Mouse (Mus musculus) naive thymus-derived CD4-positive, alpha-beta T cell, adult 2 months (primary cell): ENCODE measurements at regions not wholly inside any gene's neighbourhood (a gene's known extent, or its start where the extent isn't known, plus 50 kb on each side); places are given as distances from the start of the nearest gene placed in this dataset.

Source experiments
- DNase-seq: peaks from one replicate; pipeline ENCODE4 v3.0.0-alpha.2; 2011; ENCODE audit warnings: low read depth

DNA sequence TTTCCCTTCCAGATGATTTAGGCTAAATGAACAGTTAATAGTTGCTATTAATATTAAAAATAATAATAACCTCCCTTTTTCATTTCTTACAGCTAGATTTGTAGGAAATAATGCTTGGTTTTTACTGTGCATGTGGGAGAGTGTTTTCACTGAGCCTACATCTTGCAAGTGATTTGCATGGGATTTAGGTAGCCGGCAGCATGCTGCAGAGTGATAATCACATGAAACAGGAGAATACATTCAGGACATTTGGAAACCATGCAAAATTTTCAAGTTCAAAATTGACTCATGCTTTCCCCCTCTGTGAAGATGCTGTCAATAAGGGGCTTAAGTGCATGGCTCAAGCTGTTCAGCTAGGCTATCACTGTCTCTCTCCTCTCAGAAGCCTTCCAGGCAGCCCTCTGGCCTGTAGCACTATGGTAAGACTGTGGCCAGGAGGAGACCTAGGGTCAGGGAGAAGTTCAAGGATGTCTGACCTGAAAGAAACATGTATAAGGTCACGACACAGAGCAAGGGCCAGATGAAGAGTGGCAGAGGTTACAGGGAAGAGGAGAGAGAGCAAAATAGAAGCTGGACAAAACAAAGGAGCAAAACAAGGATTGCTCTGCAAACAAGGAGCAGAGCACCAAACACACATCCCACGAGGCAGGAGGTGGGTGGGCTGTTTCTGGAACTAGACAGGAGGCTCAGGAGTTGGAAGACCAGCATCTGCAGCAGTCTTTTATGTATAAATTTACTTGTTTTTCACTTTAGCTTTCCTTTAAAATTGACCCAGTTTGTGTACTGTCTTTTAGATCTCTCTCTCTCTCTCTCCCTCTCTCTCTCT, 177.5 kb downstream of the Tmem161b start:
- no peak for DNase-seq

DNA sequence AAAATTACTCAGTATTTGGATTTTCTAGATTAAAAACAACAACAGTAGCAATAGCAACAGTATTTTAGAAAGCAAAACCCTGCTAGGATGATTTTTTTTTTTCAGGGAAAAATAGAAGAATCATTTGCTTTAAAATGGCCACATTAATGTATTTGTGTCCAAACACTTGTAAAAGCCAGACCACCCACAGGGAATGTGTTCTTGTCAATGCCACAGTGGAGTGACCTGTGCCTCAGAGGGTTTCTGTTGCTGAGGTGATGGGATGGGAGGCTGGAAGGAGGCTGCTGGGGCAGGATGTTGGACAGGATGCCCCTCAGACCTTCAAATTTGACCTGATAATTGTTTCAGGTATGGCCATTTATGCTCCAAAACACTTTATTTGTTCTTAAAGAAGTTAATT, 178.9 kb downstream of the Tmem161b start:
- no peak for DNase-seq

DNA sequence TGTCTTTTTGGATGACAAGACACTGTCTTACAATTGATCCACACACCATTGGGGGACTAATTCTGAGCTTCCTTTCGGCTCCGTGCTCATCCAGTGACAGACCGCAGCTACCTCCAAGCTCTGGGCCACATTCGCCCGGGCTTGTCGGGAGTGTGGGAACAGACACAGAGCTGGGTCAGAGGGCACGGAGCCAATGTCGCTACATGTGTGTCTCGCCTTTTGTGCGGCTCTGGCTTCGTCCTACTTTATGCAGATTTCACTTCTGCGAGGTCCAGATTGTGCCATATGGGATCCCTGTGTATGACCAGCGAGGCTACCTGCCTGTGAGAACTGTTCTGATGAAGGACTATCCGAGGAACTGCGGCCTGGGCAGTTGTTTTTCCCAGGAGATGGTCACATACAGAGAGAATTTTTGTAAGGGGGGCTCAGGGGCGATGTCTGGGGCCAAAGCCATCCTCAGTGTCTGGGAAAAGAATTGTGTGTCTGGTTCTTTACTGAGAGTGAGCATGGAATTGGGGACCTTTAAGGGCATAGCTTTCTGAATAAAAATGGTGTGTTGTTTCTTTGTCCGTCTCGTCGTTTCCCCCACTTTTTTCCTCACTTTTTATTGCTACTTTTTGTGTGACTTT, 182.6 kb downstream of the Tmem161b start:
- no peak for DNase-seq

DNA sequence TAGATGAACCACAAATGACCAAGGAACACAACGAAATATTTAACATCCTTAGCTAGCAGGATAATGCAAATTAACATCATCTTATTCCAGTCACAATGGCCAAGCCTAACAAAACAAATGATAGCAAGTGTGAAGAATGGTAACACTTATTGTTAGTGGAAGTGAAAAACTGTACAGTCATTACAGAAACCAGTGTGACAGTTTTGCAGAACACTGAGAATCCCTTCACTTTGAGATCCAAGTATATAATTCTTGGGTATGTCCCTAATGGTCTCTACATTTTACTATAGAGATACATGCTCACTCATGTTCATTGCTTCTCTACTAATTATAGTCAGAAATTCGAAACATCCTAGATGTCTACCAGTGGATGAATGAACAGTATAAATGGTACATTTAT, 212.3 kb downstream of the Tmem161b start:
- DNase-seq, result no peak

DNA sequence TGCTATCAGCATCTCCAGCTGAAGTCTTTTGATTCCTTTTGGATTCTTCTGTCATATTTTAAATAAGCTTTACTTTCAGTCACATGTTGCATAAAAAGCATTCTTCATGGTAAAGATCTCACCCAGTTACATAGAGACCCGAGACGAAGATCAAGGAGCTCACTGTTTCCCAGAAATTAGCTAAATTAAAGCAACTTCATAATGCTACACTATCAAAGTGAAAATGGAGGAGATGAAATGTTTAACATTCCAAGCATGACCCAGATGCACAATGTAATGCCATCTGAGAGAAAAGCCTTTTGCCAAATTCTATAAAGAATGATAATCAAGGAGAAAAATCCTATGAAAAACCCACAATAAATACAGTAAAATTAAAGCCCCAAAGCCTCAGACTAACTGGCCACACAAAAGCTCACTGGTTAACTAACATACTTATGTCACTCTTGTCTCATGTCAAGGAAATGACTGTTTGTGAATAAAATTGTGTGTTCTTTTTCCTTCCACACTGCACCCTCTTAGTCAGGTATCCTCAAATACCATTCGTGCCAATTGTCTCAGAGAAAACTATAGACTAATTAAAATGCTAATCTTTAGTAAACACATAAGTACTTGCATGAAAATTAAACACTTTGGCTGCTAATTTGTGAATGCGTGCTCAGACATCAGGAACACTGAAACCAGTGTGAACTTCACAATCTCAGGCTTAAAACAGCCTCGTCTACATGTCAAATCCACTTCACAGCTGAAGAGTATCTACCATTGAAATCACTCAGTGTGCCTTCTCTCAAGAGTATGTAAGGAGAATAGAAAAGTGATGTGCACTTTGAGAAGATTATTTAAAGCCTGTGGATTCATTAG, 215.7 kb downstream of the Tmem161b start:
- DNase-seq, result no peak

DNA sequence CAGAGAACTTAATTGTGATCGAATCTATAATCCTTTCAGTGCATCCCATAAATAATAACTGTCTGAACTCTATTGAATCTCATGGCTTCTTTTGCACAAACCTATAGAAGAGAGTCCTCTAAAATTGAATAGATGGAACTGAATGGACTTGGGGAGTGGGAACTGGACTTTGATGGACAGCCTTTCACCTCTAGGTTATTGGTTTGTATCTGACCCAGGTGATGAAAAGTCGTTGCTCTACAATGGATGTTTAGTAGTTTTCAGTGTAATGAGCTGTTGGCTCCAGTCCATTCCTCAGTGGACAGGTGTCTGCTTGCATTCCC, 216.3 kb downstream of the Tmem161b start:
- DNase-seq, result no peak

DNA sequence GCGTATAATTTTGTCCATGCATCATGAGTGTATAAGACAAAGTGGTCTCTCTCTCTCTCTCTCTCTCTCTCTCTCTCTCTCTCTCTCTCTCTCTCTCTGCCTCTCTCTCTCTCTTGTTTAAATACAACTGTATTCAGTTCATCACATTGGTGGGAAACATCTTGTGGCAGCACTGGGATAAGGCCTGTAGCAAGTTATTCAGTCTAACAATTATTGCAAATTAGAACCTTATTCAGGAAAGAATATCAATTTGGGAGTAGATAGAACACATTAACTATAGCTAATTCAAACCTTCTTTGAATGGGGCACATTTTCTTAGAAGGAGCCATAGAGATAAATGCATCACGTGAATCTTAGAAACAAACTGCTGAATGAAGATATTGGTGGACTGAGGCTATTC, 226.4 kb downstream of the Tmem161b start:
- DNase-seq, result no peak

DNA sequence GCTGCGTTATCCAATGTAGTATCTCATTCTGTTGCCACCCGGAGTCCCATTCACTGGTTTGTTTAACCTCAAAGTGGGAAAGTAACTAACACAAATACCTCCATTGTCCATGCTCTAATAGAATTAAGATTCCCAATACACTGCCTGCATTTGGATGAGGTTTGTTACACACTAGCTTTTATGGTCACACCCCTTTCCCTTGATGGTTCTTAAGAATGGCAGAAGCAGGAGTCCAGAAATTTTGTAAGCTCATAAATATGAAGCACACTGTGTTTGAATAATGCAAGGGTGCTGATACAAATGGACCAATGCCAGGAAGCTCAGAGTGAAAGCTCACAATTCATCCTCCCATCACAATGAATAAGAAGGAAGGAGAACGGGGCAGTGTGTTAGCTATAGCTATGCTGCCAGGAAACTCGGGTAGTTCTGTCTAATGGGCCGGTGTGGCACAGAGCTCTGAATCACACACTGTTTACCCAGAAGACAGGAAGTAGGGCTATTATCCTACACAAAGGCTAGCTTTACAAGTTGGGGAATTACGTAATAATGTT, 227.0 kb downstream of the Tmem161b start:
- no peak for DNase-seq
